Mouse (Mus musculus) hindbrain, embryonic 15.5 days (tissue): ENCODE data around the gene Upp1. TPM values are rescaled to one million over a fixed set of nuclear protein-coding genes. Genes with fewer than 3 reads are reported as not detected.
A peak's percentile ranks its signal among the peaks of the same experiment; 100 is the strongest.
"Not testable (repeated sequence)": the region's sequence is repeated elsewhere in the genome, so short reads cannot be mapped to it uniquely, and the experiment has no call there.

ENCODE experiments used
- ATAC-seq: fragments of 200-750 bp; cut with Nextera tagmentation; 2 replicates; pipeline ENCODE4 v1.8.0; 2017; ENCODE audit warnings: low read depth, moderate number of reproducible peaks, moderate TSS enrichment; ENCODE audit not compliant: low FRiP score
- H3K27ac ChIP-seq: fragments of 300-500 bp; sonication (generic); replicated peaks from 2 replicates; pipeline ENCODE4 v1.5.1; 2015; ENCODE audit warnings: mild to moderate bottlenecking, inconsistent platforms
- H3K27me3 ChIP-seq: fragments of 300-500 bp; sonication (generic); 2 replicates; pipeline ENCODE4 v1.6.1; 2015; ENCODE audit warnings: control low read depth, inconsistent platforms
- H3K36me3 ChIP-seq: fragments of 300-500 bp; sonication (generic); 2 replicates; pipeline ENCODE4 v1.6.1; 2015; ENCODE audit warnings: control low read depth, inconsistent platforms
- H3K4me1 ChIP-seq: fragments of 300-500 bp; sonication (generic); replicated peaks from 2 replicates; pipeline ENCODE4 v1.6.1; 2015; ENCODE audit warnings: control low read depth, inconsistent platforms
- H3K4me2 ChIP-seq: fragments of 300-500 bp; sonication (generic); 2 replicates; pipeline ENCODE4 v1.6.1; 2015; ENCODE audit warnings: moderate library complexity, mild to moderate bottlenecking, inconsistent platforms
- H3K4me3 ChIP-seq: fragments of 300-500 bp; sonication (generic); 2 replicates; pipeline ENCODE4 v1.5.1; 2015; ENCODE audit warnings: mild to moderate bottlenecking, inconsistent platforms
- H3K9ac ChIP-seq: fragments of 300-500 bp; sonication (generic); 2 replicates; pipeline ENCODE4 v1.6.1; 2015; ENCODE audit warnings: inconsistent platforms
- H3K9me3 ChIP-seq: fragments of 300-500 bp; sonication (generic); 2 replicates; pipeline ENCODE4 v1.6.1; 2016; ENCODE audit warnings: control low read depth, inconsistent platforms
- WGBS: fragments of 180-500 bp; shearing (Covaris S2); methylation state at CpG from one replicate; pipeline ENCODE4 v1.1.7; 2015; 5-methylcytosine and 5-hydroxymethylcytosine counted together
- polyA plus RNA-seq: library from polyadenylated mRNA; unstranded; fragments of >200 nt; fragmentation: Nextera tagmentation; extraction: Ambion mirVana; gene quantifications from 2 replicates; pipeline ENCODE4 v1.2.1, GENCODE M21; 2015

Upp1 gene
- polyA plus RNA-seq, 1 experiment from 2014 or later = 3.8 TPM

DNA sequence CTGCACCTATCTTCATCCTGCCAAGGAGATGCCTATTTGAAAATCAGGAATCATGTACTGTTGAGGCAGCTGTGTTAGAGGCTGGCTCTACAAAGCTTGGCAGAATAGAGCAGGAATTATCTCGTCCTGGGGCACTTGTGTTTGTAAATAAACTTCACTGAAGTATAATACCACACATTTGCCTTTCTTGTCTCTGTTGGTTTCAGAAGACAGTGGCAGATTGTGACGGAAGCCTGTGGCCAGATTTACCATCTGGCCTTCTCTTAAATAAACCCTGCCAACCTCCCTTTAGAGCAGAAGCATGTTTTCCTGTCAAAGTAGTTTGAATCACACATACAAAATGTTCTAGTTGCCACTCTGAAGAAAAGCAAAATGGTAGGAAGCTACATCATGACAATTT lies 10.2 kb downstream of the Upp1 start:
- ATAC-seq = no peak
- no peak overlapping the region for H3K4me2 ChIP-seq
- H3K4me1 ChIP-seq = no peaks in the 10 kb centered on the region
- no peak overlapping the region for H3K9ac ChIP-seq
- no peaks in the 10 kb centered on the region for H3K36me3 ChIP-seq
- H3K4me3 ChIP-seq = no peak overlapping the region
- no peak overlapping the region for H3K27ac ChIP-seq
- H3K9me3 ChIP-seq = no peaks in the 10 kb centered on the region
- no peaks in the 10 kb centered on the region for H3K27me3 ChIP-seq
- WGBS = 66% methylated on average over 2 of the region's 2 CpGs

DNA sequence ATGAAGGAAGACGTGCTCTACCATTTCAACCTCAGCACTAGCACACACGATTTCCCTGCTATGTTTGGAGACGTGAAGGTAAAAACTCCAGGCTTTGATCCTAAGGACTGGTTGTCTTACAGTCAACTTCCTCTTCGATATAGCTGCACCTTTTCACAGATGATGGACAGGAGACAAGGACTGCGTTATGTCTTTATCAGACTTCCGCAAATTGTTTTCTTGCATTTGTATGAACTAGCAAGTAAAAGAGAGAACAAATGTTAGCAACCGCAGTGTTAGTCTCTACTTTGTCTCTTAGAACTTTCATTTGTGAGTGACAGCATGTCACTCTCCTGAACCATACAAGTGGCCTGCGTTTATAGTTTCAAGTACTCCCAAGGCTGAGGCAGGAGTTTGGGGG lies 11.6 kb downstream of the Upp1 start:
- H3K27ac ChIP-seq = no peak overlapping the region
- H3K27me3 ChIP-seq = no peaks in the 10 kb centered on the region
- no peaks in the 10 kb centered on the region for H3K9me3 ChIP-seq
- H3K36me3 ChIP-seq = no peaks in the 10 kb centered on the region
- no peaks in the 10 kb centered on the region for H3K4me1 ChIP-seq
- H3K4me3 ChIP-seq = no peak overlapping the region
- 96% methylated on average over 8 of the region's 8 CpGs for WGBS
- no peak overlapping the region for H3K4me2 ChIP-seq
- no peak for ATAC-seq
- H3K9ac ChIP-seq = no peak overlapping the region

DNA sequence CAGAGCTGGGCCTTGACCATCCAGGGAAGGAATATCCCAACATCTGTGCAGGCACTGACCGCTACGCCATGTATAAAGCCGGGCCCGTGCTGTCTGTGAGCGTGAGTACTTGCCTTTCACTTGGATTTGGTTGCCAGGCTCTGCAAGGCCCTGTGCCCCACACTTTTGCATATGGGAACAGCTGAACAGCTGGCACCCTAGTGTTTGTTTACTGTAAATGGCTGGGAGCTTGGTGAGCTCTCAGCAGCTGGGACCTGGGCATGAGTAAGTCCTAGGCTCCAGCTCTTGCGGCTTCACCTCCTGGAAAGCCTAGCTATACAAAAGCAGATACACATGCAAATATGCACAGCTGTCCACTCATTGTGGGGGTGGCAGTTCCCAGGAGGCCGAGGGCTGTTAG lies 13.8 kb downstream of the Upp1 start:
- no peak overlapping the region for H3K4me3 ChIP-seq
- H3K9me3 ChIP-seq = no peaks in the 10 kb centered on the region
- no peak overlapping the region for H3K4me2 ChIP-seq
- WGBS = 79% methylated on average over 7 of the region's 7 CpGs
- H3K9ac ChIP-seq = no peak overlapping the region
- no peaks in the 10 kb centered on the region for H3K4me1 ChIP-seq
- H3K27me3 ChIP-seq = 0 out of 2 replicates have a peak, but pooled peaks cover under 1% of the 10 kb centered on the region
- no peaks in the 10 kb centered on the region for H3K36me3 ChIP-seq
- no peak overlapping the region for H3K27ac ChIP-seq
- ATAC-seq = no peak

DNA sequence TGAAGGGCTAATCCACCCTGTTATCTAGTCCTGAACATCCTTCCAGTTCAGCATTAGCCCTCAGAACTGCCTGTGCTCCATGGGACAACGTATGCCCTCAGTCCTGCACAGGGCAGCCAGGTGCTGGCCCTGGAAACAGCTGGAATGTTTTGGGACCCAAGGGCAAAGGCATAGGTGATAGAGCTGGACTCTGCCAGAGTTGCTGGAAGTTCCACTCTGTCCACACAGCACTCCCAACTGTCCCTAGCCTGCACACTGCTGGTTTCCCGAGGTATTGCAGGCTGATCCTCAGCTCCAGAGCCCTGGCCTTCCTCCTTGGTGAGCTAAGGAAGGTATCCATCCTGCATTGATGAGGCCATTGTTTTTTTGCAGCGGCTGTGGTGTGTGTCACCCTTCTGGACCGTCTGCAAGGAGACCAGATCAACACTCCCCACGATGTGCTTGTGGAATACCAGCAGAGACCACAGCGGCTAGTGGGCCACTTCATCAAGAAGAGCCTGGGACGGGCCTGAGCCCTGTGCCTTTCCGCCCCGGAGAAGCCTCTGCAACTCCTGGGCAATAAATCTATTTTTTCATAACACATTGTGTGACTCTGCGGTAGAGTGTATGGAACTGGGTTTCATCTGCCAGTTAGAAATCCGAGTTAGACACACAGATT lies 17.8 kb downstream of the Upp1 start:
- H3K4me3 ChIP-seq = no peak overlapping the region
- no peaks in the 10 kb centered on the region for H3K4me1 ChIP-seq
- no peak overlapping the region for H3K27ac ChIP-seq
- 0 out of 2 replicates have a peak, but pooled peaks cover 2% of the 10 kb centered on the region for H3K27me3 ChIP-seq
- no peak; the same call in 1 of the 2 replicates for ATAC-seq
- H3K4me2 ChIP-seq = no peak overlapping the region
- no peak overlapping the region for H3K9ac ChIP-seq
- H3K9me3 ChIP-seq = no peaks in the 10 kb centered on the region
- 76% methylated on average over 11 of the region's 11 CpGs for WGBS
- H3K36me3 ChIP-seq = no peaks in the 10 kb centered on the region

DNA sequence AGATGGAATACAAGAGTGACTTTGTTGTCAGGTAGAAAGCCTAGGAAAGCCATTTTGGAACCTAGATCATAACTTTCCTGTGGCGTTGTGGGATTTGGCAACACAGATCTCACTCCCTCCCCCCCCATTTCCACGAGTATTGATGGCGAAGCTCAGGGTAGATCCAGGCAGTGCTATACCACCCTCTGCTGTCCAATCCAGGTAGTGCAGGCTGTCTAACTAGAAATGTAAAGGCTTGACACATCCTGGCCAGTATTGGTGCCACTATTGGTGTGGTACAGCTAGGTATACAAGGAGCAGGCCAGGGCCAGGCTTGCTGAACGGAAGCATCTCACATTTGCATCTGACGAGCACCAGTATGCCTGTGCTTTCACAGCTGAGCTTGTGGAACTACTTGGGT lies 18.6 kb downstream of the Upp1 start:
- 0 out of 2 replicates have a peak, but pooled peaks cover 2% of the 10 kb centered on the region for H3K27me3 ChIP-seq
- ATAC-seq = peak; percentile 77
- WGBS = 20% methylated on average over 5 of the region's 5 CpGs

DNA sequence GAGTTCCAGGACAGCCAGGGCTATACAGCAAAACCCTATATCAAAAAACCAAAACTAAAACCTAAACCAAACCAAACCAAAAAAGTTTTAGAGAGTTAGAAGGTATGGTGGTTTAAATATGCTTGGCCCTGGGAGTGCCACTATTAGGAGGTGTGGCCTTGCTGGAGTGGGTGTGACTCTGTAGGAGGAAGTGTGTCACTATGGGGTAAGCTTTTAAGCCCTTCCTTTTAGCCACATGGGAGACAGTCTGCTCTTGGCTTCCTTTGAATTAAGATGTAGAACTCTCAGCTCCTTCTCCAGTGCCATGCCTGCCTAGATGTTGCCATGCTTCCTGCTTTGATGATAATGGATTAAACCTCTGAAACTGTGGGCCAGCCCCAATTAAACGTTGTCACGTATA lies 27.2 kb downstream of the Upp1 start:
- Histone ChIP-seq H3K4me3 (no peak overlapping the region), H3K9me3 (no peaks in the 10 kb centered on the region), H3K4me2 (no peak overlapping the region), H3K9ac (no peak overlapping the region), H3K4me1 (no peaks in the 10 kb centered on the region), H3K36me3 (no peaks in the 10 kb centered on the region), H3K27me3 (no peaks in the 10 kb centered on the region), H3K27ac (no peak overlapping the region)
- 87% methylated on average over 2 of the region's 2 CpGs for WGBS
- no peak for ATAC-seq

More for the DNA sequence above, 18.6 kb downstream of the Upp1 start:
- no peak overlapping the region for H3K9ac ChIP-seq
- H3K9me3 ChIP-seq = no peaks in the 10 kb centered on the region
- no peak overlapping the region for H3K27ac ChIP-seq
- H3K4me1 ChIP-seq = no peaks in the 10 kb centered on the region
- H3K4me3 ChIP-seq = no peak overlapping the region
- H3K36me3 ChIP-seq = no peaks in the 10 kb centered on the region
- no peak overlapping the region for H3K4me2 ChIP-seq

DNA sequence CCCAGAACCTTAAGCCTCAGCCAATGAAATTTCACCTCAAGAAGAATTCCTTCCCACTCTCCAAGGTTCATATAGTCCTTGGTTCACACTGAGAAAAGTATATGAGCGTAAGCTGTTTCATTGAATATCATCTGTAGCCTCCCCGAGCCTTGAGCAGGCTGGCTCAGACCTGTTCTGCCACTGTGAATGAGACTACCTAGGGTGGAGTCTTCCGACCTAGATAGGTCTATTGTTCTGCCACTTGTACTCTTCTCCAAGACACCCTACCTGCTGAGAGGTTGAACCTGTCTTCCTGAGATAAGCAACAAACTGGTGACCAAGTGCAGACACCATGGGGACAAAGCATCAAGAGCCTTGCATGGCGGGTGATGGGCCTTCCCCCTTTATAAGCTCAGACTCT lies 28.2 kb downstream of the Upp1 start:
- ATAC-seq = no peak
- 96% methylated on average over 4 of the region's 4 CpGs for WGBS
- Histone ChIP-seq H3K4me2 (no peak overlapping the region), H3K9ac (no peak overlapping the region), H3K4me1 (no peaks in the 10 kb centered on the region), H3K4me3 (no peak overlapping the region), H3K9me3 (no peaks in the 10 kb centered on the region), H3K27me3 (no peaks in the 10 kb centered on the region), H3K27ac (no peak overlapping the region), H3K36me3 (no peaks in the 10 kb centered on the region)

DNA sequence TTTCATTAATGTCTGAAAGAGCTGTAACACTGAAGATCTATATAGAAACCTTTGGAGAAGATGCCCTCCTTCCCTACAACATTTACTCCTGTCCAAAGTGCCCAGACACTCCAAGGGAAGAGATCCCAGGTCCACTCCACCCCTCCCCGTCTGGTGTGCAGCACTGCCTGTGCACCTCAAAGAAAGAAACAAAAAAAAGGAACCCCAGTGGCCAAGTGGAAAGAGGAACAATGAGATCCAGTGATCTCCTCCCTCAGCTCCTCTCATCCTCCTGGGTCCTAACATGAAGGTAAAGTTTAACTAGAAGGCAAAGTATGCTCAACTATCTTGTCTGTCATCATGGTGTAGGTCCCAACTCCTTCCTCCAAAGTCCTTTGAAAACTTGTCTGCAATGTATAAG lies 28.8 kb downstream of the Upp1 start:
- WGBS = 89% methylated on average over 1 of the region's 1 CpGs
- Histone ChIP-seq H3K27me3 (no peaks in the 10 kb centered on the region), H3K9me3 (no peaks in the 10 kb centered on the region), H3K9ac (no peak overlapping the region), H3K4me1 (no peaks in the 10 kb centered on the region), H3K27ac (no peak overlapping the region), H3K4me2 (no peak overlapping the region), H3K4me3 (no peak overlapping the region), H3K36me3 (no peaks in the 10 kb centered on the region)
- ATAC-seq = no peak

DNA sequence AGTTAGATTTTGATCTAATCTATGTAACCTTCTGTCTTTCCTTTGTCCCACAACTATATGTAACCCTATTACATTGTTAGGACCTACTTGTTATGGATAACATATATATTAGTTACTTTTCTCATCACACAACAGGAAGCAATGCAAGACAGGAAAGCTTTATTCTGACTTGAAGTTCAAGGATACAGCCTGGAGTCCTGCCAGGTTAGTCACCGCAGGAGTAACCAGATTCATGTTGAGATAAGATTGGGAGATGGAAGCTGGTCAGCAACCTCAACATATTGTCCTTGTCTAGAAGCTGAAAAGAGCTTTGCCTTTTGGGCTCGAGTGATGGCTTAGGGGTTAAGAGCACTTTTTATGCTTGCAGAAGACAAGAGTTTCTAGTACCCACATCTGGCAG lies 30.3 kb downstream of the Upp1 start:
- 84% methylated on average over 2 of the region's 2 CpGs for WGBS

DNA sequence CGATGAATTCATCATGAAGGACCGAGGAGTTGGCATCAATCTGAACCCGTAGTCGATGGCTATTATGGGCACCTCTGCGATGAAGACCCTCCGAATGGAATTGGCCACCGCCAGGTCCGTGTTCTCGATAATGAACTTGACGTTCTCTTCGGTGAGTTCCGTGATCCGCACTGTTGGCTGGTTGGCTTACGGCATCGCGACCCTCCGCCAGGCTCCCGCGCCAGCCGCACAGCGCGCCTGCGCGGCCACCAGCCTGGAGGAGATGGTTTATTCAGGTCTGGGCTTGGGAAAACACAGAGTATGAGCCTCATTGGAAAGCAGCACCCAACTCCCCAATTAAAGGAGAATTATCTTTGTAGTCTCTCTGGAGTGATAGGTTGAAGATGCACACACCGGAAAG lies 32.5 kb downstream of the Upp1 start:
- not testable (repeated sequence) for H3K27ac ChIP-seq, H3K27me3 ChIP-seq, ATAC-seq, H3K4me1 ChIP-seq, H3K36me3 ChIP-seq, H3K4me2 ChIP-seq, H3K9me3 ChIP-seq, H3K9ac ChIP-seq, H3K4me3 ChIP-seq
- WGBS = 89% methylated on average over 25 of the region's 25 CpGs

More for the DNA sequence above, 30.3 kb downstream of the Upp1 start:
- no peak overlapping the region for H3K4me2 ChIP-seq
- no peak overlapping the region for H3K4me3 ChIP-seq
- ATAC-seq = no peak
- no peaks in the 10 kb centered on the region for H3K36me3 ChIP-seq
- no peak overlapping the region for H3K27ac ChIP-seq
- no peak overlapping the region for H3K9ac ChIP-seq
- H3K9me3 ChIP-seq = no peaks in the 10 kb centered on the region
- no peaks in the 10 kb centered on the region for H3K27me3 ChIP-seq
- no peaks in the 10 kb centered on the region for H3K4me1 ChIP-seq

DNA sequence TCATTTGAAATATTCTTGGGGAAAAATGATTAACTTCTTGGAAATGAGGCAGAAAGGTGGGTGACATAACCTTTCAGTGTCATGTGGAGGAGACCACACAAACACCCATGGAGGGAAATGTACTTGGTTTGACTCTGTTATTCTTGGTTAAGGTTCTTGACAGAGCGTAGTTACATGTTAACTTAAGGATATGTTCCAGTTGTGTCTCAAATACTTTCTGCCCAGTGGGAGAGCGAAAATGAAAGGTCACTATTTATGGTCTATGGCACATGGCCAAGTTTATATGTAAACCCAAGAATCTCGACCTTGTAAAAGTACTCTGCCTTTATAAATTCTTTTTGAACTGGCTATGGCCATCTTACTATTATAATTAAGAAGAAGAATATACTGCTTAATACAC lies 42.0 kb downstream of the Upp1 start:
- H3K36me3 ChIP-seq = no peaks in the 10 kb centered on the region
- H3K4me3 ChIP-seq = no peak overlapping the region
- H3K27ac ChIP-seq = no peak overlapping the region
- no peak for ATAC-seq
- 71% methylated on average over 3 of the region's 3 CpGs for WGBS
- H3K9ac ChIP-seq = no peak overlapping the region
- H3K27me3 ChIP-seq = no peaks in the 10 kb centered on the region
- H3K9me3 ChIP-seq = no peaks in the 10 kb centered on the region
- H3K4me1 ChIP-seq = no peaks in the 10 kb centered on the region
- H3K4me2 ChIP-seq = no peak overlapping the region

DNA sequence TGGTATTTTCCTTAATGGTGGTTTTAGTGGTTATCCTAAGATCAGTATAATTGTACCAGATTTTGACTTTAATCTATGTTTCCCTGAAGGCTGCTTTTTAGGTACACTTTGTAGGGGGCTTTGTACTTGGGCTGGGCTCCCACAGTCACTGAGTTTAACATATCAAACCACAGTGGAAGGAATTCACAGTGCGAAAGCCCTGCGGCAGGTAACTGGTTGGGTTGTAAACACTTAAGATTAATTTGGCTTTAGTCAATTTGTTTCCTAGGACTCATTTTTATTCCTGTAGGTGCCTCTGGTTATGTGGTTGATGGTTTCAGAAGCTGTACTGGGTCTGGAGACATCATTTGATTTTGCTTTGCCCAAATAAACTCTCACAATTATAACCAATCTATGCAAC lies 49.4 kb downstream of the Upp1 start:
- Histone ChIP-seq H3K27ac (no peak overlapping the region), H3K9ac (no peak overlapping the region), H3K36me3 (no peaks in the 10 kb centered on the region), H3K4me1 (no peaks in the 10 kb centered on the region), H3K9me3 (no peaks in the 10 kb centered on the region), H3K4me2 (no peak overlapping the region), H3K27me3 (no peaks in the 10 kb centered on the region), H3K4me3 (no peak overlapping the region)
- ATAC-seq = no peak
- WGBS = 90% methylated on average over 2 of the region's 2 CpGs

DNA sequence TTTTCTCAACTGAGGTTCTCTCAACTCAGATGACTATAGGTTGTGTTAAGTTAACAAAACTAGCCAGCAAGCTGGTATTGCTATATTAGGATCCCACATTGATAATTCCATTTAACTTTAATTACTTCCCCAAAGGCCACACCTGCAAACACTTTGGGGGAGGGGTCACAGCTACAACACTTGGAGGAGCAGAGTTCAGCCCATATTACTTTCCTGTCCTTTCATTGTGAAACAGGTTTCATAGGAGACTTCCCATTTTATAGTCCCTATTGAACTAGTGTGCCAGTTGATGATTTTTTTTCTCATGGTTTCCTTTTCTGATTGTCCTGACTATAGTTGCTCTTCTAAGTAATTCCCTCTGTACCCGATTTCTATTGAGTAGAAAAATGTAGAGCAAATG lies 63.6 kb downstream of the Upp1 start:
- no peak for ATAC-seq

More for the DNA sequence above, 63.6 kb downstream of the Upp1 start:
- Histone ChIP-seq H3K4me1 (no peaks in the 10 kb centered on the region), H3K9me3 (no peaks in the 10 kb centered on the region), H3K4me2 (no peak overlapping the region), H3K36me3 (no peaks in the 10 kb centered on the region), H3K9ac (no peak overlapping the region), H3K4me3 (no peak overlapping the region), H3K27ac (no peak overlapping the region), H3K27me3 (no peaks in the 10 kb centered on the region)
- WGBS = 89% methylated on average over 1 of the region's 1 CpGs
